Mouse (Mus musculus) CH12.LX (cell line): ENCODE data around the gene Acox3. TPM values are rescaled to one million over a fixed set of nuclear protein-coding genes. Genes with fewer than 3 reads are reported as not detected.

ENCODE experiments used
- DNase-seq: peaks from one replicate; pipeline ENCODE4 v3.0.0-alpha.2; 2013; ENCODE audit errors: extremely low read depth
- H3K27ac ChIP-seq: 2 replicates; pipeline ENCODE4 v1.5.1; 2012; ENCODE audit warnings: low read depth, mild to moderate bottlenecking, control low read depth, moderate library complexity; ENCODE audit not compliant: insufficient read depth
- H3K27me3 ChIP-seq: replicated peaks from 2 replicates; pipeline ENCODE3; 2012; ENCODE audit warnings: inconsistent platforms
- H3K36me3 ChIP-seq, 2 experiments: replicated peaks in 1 of 2; 2 replicates each; pipeline versions ENCODE3 to v1.6.1; 2012; ENCODE audit warnings: inconsistent platforms in 1 of 2, low read length in 1 of 2, mild to moderate bottlenecking in 1 of 2, mixed read lengths in 1 of 2, moderate library complexity in 1 of 2; ENCODE audit not compliant: control insufficient read depth in 1 of 2, insufficient read depth in 1 of 2
- H3K4me1 ChIP-seq, 2 experiments: 2 replicates each; pipeline ENCODE4 v1.6.1; 2012; ENCODE audit warnings: inconsistent platforms in 1 of 2, moderate library complexity in 1 of 2; ENCODE audit not compliant: insufficient read depth in 2 of 2, control insufficient read depth in 1 of 2
- H3K4me2 ChIP-seq: 2 replicates; pipeline ENCODE4 v1.6.1; 2012; ENCODE audit warnings: low read depth, mild to moderate bottlenecking, control low read depth; ENCODE audit not compliant: poor library complexity, insufficient read depth, severe bottlenecking
- H3K4me3 ChIP-seq, 3 experiments: fragments of 150-350 bp in 1 of 3; sonication (generic) in 1 of 3; replicated peaks in 1 of 3; 2 replicates each; pipeline versions ENCODE3 to v1.5.1; 2011 to 2012; ENCODE audit warnings: low read depth in 2 of 3, low read length in 2 of 3, mild to moderate bottlenecking in 2 of 3, moderate library complexity in 2 of 3, control low read depth in 1 of 3, improper control_type of control experiment in 1 of 3, inconsistent platforms in 1 of 3, mixed read lengths in 1 of 3; ENCODE audit not compliant: poor library complexity in 1 of 3
- H3K79me2 ChIP-seq: replicated peaks from 2 replicates; pipeline ENCODE4 v1.6.1; 2012; ENCODE audit warnings: mild to moderate bottlenecking, moderate library complexity; ENCODE audit not compliant: control insufficient read depth, poor library complexity, insufficient read depth, severe bottlenecking; ENCODE audit errors: extremely low read depth
- H3K9ac ChIP-seq: 2 replicates; pipeline ENCODE4 v1.6.1; 2012; ENCODE audit warnings: low read depth, mild to moderate bottlenecking, control low read depth, moderate library complexity; ENCODE audit not compliant: insufficient read depth
- H3K9me3 ChIP-seq: replicated peaks from 2 replicates; pipeline ENCODE3; 2012; ENCODE audit warnings: low read length, inconsistent platforms, mixed read lengths
- CTCF ChIP-seq, 2 experiments: IDR thresholded peaks in 1 of 2; conservative IDR thresholded peaks in 1 of 2; 2 replicates each; pipeline ENCODE4 v1.5.1; 2011 to 2012; ENCODE audit warnings: low read depth in 2 of 2, low read length in 2 of 2, improper control_type of control experiment in 1 of 2, inconsistent platforms in 1 of 2, mild to moderate bottlenecking in 1 of 2, moderate library complexity in 1 of 2
- KAT2A ChIP-seq: IDR thresholded peaks from 2 replicates; pipeline ENCODE4 v1.6.1; 2012; ENCODE audit warnings: low read length, improper control_type of control experiment, inconsistent platforms; ENCODE audit not compliant: insufficient replicate concordance
- MAFK ChIP-seq: IDR thresholded peaks from 2 replicates; pipeline ENCODE4 v1.6.1; 2011; ENCODE audit warnings: low read length, improper control_type of control experiment; ENCODE audit not compliant: insufficient replicate concordance
- MYC ChIP-seq: IDR thresholded peaks from 2 replicates; pipeline ENCODE4 v1.6.1; 2011; ENCODE audit warnings: low read depth, mild to moderate bottlenecking, improper control_type of control experiment, low read length
- NELFE ChIP-seq: IDR thresholded peaks from 2 replicates; pipeline ENCODE4 v1.6.1; 2011; ENCODE audit warnings: low read depth, low read length, improper control_type of control experiment
- PAX5 ChIP-seq: IDR thresholded peaks from 2 replicates; pipeline ENCODE4 v1.6.1; 2012; ENCODE audit warnings: low read length, inconsistent platforms, mixed read lengths
- USF1 ChIP-seq: IDR thresholded peaks from 2 replicates; pipeline ENCODE4 v1.6.1; 2014; ENCODE audit warnings: low read depth, mild to moderate bottlenecking, inconsistent platforms, low read length, improper control_type of control experiment
- dilution Hi-C: fragments of 300-500 bp; cut with MboI; formaldehyde crosslinking; loops from 2 replicates; pipeline ENCODE4 v1.14.3; 2020; ENCODE audit warnings: low sequenced_read_pairs; ENCODE audit not compliant: extremely low pct_unique_long_range_greater_than_20kb, extremely low pct_ligation_motif_present
- in situ Hi-C: fragments of 300-500 bp; cut with MboI; formaldehyde crosslinking; loops from 3 replicates; pipeline ENCODE4 v1.14.3; 2019; ENCODE audit warnings: low sequenced_read_pairs, low pct_ligation_motif_present, low pct_unique_long_range_greater_than_20kb, mixed read lengths
- polyA plus RNA-seq: library from polyadenylated mRNA; unstranded; fragments of >175 nt; gene quantifications from 2 replicates; pipeline ENCODE4 v1.2.1, GENCODE M21; 2012; ENCODE audit warnings: low read depth; ENCODE audit not compliant: insufficient read length
- total RNA-seq, 2 experiments: library from RNA; depleted of rRNA; stranded (reverse); fragments of 300-350 nt in 1 of 2; fragments of >200 nt in 1 of 2; gene quantifications; 2 replicates each; pipeline ENCODE4 v1.2.3; 2012 to 2014

The Acox3 gene
- total and polyA plus RNA-seq, 3 experiments = 11.5 to 32.3 (median 22.3) TPM

GRCm38 (mm10) chr5:35591497-35591896, 8.7 kb downstream of the Acox3 start:
- peaks cover 4 to 13% of the 10 kb centered on the region in 2 experiments; a peak in 3 of 4 replicates for H3K4me1 ChIP-seq
- H3K4me3 ChIP-seq = no peak overlapping the region
- no peak for TF ChIP-seq NELFE
- no peak for TF ChIP-seq PAX5
- TF ChIP-seq MAFK = peak; percentile 97
- TF ChIP-seq KAT2A = no peak
- TF ChIP-seq CTCF (conservative IDR thresholded peaks at IDR 0.05 in 1 of 2, IDR thresholded peaks at IDR 0.05 in 1 of 2; ENCODE audit: low read depth in 2 of 2, low read length in 2 of 2) = no peak
- no peak overlapping the region for H3K9ac ChIP-seq
- H3K27ac ChIP-seq = no peak overlapping the region
- no peaks in the 10 kb centered on the region for H3K79me2 ChIP-seq
- H3K27me3 ChIP-seq = no peaks in the 10 kb centered on the region
- dilution Hi-C loops = no loop called here
- no peak overlapping the region for H3K4me2 ChIP-seq
- H3K36me3 ChIP-seq = peaks cover 62 to 94% of the 10 kb centered on the region in 2 experiments
- H3K9me3 ChIP-seq = peaks cover 5% of the 10 kb centered on the region
- in situ Hi-C loops = no loop called here
- DNase-seq = no peak

GRCm38 (mm10) chr5:35592081-35592736, 9.4 kb downstream of the Acox3 start:
- peaks cover 5% of the 10 kb centered on the region for H3K9me3 ChIP-seq
- dilution Hi-C loops = no loop called here
- no peaks in the 10 kb centered on the region for H3K27me3 ChIP-seq
- no peaks in the 10 kb centered on the region for H3K79me2 ChIP-seq
- in situ Hi-C loops = no loop called here
- no peak overlapping the region for H3K27ac ChIP-seq
- no peak overlapping the region for H3K4me3 ChIP-seq
- H3K36me3 ChIP-seq = peaks cover 68 to 95% of the 10 kb centered on the region in 2 experiments
- H3K4me2 ChIP-seq = no peak overlapping the region
- TF ChIP-seq CTCF (conservative IDR thresholded peaks at IDR 0.05 in 1 of 2, IDR thresholded peaks at IDR 0.05 in 1 of 2; ENCODE audit: low read depth in 2 of 2, low read length in 2 of 2) (peak; percentile 22 to 28; a peak in 2 of 4 replicates), MYC (no peak)
- H3K9ac ChIP-seq = no peak overlapping the region
- DNase-seq = no peak
- peaks cover under 1 to 6% of the 10 kb centered on the region in 2 experiments; a peak in 2 of 4 replicates for H3K4me1 ChIP-seq

- Histone ChIP-seq H3K4me3 (no peak overlapping the region), H3K27ac (no peak overlapping the region), H3K9me3 (peaks cover 6% of the 10 kb centered on the region), H3K9ac (no peak overlapping the region), H3K36me3 (peaks cover 68 to 95% of the 10 kb centered on the region in 2 experiments), H3K79me2 (no peaks in the 10 kb centered on the region), H3K4me1 (no peaks in the 10 kb centered on the region), H3K27me3 (no peaks in the 10 kb centered on the region), H3K4me2 (no peak overlapping the region)
- in situ Hi-C loops (no loop called here), dilution Hi-C loops (no loop called here)
- no peak for TF ChIP-seq USF1
- DNase-seq = no peak
These were observed 10.0 kb downstream of the Acox3 start for GRCm38 (mm10) chr5:35592824-35593223.
